Mouse (Mus musculus): ENCODE results near the gene Elf4. TPM values are rescaled to one million over a fixed set of nuclear protein-coding genes. Genes with fewer than 3 reads are reported as not detected.
"Not testable (repeated sequence)": the region's sequence is repeated elsewhere in the genome, so short reads cannot be mapped to it uniquely, and the experiment has no call there.

Gene Elf4
- polyA plus RNA-seq, 1 experiment from 2014 or later = 0.43 TPM

DNA sequence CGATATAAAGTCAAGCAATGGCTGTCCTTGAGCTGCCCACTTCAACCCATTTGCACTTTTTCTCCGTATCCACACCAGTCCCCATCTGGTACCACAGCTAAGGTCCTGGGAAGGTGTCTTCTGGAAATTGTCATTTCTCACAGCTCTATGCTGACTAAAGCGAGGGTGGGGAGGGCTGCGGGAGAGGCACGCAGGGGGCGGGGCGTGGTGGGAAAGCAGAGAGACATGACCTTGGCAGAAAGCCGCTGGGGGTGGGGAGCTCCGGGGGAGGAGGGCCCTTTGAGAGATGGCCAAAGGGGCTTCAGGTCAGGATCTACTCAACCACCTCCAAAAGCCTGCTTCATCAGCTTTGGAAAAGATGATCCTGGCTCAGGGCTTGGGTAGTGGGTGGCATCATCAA lies 7.9 kb downstream of the Elf4 start:
- Histone ChIP-seq H3K9me3 (replicated peaks) (no peaks in the 10 kb centered on the region; the same call in 1 of the 2 replicates), H3K27me3 (peaks cover 38% of the 10 kb centered on the region), H3K27ac (no peak overlapping the region), H3K36me3 (ENCODE audit: poor library complexity, severe bottlenecking) (no peaks in the 10 kb centered on the region), H3K4me3 (no peak overlapping the region), H3K4me2 (no peak overlapping the region), H3K9ac (no peak overlapping the region), H3K4me1 (no peaks in the 10 kb centered on the region)
- no peak for ATAC-seq
- 25% methylated on average over 9 of the region's 9 CpGs for WGBS

GRCm38 (mm10) chrX:48454495-48454878 lies 8.4 kb downstream of the Elf4 start:
- H3K27me3 ChIP-seq = peaks cover 38% of the 10 kb centered on the region
- WGBS = 24% methylated on average over 8 of the region's 21 CpGs
- H3K27ac ChIP-seq = no peak overlapping the region
- ATAC-seq = peak; percentile 54
- H3K36me3 ChIP-seq (ENCODE audit: poor library complexity, severe bottlenecking) = no peaks in the 10 kb centered on the region
- peak overlapping the region; percentile 56 for H3K4me2 ChIP-seq
- H3K4me3 ChIP-seq = peak overlapping the region; percentile 40
- no peaks in the 10 kb centered on the region for H3K4me1 ChIP-seq
- no peak overlapping the region for H3K9ac ChIP-seq
- no peaks in the 10 kb centered on the region; the same call in 1 of the 2 replicates for H3K9me3 ChIP-seq (replicated peaks)

DNA sequence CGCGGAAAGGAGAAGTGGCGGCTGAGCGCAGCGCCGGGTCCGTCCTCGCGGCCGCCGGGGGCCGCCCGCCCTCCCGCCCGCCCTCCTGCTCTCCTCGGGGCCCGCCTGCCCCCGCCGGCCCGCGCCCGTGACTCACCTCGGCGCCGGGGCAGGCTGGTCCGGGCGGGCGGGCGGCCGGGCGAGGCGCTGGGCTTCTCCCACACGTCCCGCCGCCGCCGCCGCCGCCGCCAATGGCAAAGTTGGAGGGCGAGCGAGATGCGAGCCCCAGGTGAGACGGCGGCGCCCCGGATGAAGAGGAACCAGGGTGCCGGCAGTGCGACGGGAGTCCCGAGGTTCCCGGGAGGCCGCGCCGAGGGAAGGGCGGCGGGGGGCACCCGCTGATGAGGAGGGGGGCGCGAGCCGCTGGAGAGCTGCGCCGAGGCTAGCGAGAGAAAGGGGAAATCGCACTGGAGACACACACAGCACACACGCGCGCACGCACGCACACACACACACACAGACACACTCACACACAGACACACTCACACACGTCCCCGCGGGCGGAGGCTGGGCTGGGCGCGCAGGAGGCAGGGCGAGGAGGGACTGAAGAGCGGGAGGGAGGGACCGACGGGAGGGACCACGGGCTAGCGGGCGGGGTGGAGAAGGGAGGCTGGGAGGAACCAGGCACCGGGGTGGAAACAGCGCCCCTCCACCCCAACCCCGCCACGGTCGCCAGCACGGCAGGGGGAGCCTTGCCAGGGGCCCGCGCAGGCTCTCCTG lies 9.0 kb downstream of the Elf4 start:
- peaks cover 38% of the 10 kb centered on the region for H3K27me3 ChIP-seq
- WGBS = 11% methylated on average over 30 of the region's 91 CpGs
- peak overlapping the region; percentile 40 for H3K4me3 ChIP-seq
- peak overlapping the region; percentile 56 for H3K4me2 ChIP-seq
- ATAC-seq = peak; percentile 76
- H3K4me1 ChIP-seq = no peaks in the 10 kb centered on the region
- no peaks in the 10 kb centered on the region for H3K36me3 ChIP-seq (ENCODE audit: poor library complexity, severe bottlenecking)
- H3K9me3 ChIP-seq (replicated peaks) = no peaks in the 10 kb centered on the region; the same call in 1 of the 2 replicates
- 0 out of 2 replicates have a peak overlapping the region, but pooled peaks have one; percentile 16 for H3K9ac ChIP-seq
- no peak overlapping the region for H3K27ac ChIP-seq

GRCm38 (mm10) chrX:48452931-48453673 lies 9.8 kb downstream of the Elf4 start:
- Histone ChIP-seq H3K9me3 (replicated peaks) (no peaks in the 10 kb centered on the region; the same call in 1 of the 2 replicates), H3K4me3 (peak overlapping the region; percentile 40), H3K36me3 (ENCODE audit: poor library complexity, severe bottlenecking) (no peaks in the 10 kb centered on the region), H3K9ac (no peak overlapping the region), H3K27me3 (peaks cover 38% of the 10 kb centered on the region), H3K4me2 (peak overlapping the region; percentile 56), H3K4me1 (no peaks in the 10 kb centered on the region), H3K27ac (no peak overlapping the region)
- WGBS = 14% methylated on average over 11 of the region's 71 CpGs
- ATAC-seq = no peak

- Histone ChIP-seq H3K27ac (no peak overlapping the region), H3K4me3 (peak overlapping the region; percentile 40; the same call in 1 of the 2 replicates), H3K36me3 (ENCODE audit: poor library complexity, severe bottlenecking) (no peaks in the 10 kb centered on the region), H3K9me3 (replicated peaks) (no peaks in the 10 kb centered on the region; the same call in 1 of the 2 replicates), H3K4me2 (peak overlapping the region; percentile 56), H3K9ac (no peak overlapping the region), H3K4me1 (no peaks in the 10 kb centered on the region), H3K27me3 (peaks cover 38% of the 10 kb centered on the region)
- WGBS = 41% methylated on average over 9 of the region's 9 CpGs
- 0 out of 2 replicates have a peak, but pooled peaks have one; percentile 4 for ATAC-seq
Measured at GRCm38 (mm10) chrX:48452231-48452890, 10.6 kb downstream of the Elf4 start.

DNA sequence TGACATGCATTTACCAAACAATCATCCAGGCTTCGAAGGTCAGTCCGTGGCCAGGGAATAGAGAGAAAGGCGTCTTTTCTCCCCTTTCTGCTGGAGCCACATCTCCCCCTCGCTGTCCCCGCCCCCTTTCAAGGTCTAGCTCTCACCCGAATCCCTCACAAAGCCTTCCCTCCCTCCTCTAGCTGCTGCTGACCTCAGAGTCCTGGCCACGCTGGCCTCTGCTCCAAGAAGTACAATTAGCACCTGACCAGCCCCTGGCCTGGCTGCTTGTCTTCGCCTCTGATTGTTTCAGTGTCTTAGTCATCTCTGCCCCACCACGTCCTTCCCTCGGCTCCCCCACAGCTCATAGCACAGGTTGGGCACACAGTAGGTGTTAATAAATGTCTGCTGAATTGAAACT lies 13.3 kb downstream of the Elf4 start:
- WGBS = 26% methylated on average over 10 of the region's 10 CpGs
- Histone ChIP-seq H3K9ac (no peak overlapping the region), H3K36me3 (ENCODE audit: poor library complexity, severe bottlenecking) (no peaks in the 10 kb centered on the region), H3K27ac (no peak overlapping the region), H3K27me3 (peaks cover 31% of the 10 kb centered on the region), H3K4me1 (no peaks in the 10 kb centered on the region), H3K4me2 (no peak overlapping the region), H3K9me3 (replicated peaks) (no peaks in the 10 kb centered on the region; the same call in 1 of the 2 replicates), H3K4me3 (no peak overlapping the region)
- no peak for ATAC-seq

DNA sequence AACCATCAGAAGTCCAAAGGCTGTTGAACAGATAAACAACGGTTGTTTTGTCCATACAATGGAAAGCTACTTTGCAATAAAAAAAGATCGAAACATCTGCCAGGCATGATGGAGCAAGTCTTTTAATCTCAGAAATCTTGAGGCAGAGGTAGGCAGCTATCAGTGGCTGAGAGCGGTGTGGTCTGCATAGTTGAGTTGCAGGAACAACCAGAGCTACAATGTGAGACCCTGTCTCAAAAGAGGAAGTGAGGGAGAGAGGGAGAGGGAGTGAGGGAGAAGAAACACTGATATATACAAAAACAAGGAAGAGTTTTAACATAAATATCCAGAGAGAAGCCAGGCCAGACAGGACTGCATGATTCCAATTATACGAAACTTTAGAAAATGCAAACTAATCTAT lies 18.3 kb downstream of the Elf4 start:
- Histone ChIP-seq H3K4me2 (no peak overlapping the region), H3K4me3 (no peak overlapping the region), H3K36me3 (ENCODE audit: poor library complexity, severe bottlenecking) (no peaks in the 10 kb centered on the region), H3K27me3 (no peaks in the 10 kb centered on the region), H3K4me1 (no peaks in the 10 kb centered on the region), H3K27ac (no peak overlapping the region), H3K9ac (no peak overlapping the region), H3K9me3 (replicated peaks) (no peaks in the 10 kb centered on the region)
- no peak for ATAC-seq
- 89% methylated on average over 4 of the region's 4 CpGs for WGBS

DNA sequence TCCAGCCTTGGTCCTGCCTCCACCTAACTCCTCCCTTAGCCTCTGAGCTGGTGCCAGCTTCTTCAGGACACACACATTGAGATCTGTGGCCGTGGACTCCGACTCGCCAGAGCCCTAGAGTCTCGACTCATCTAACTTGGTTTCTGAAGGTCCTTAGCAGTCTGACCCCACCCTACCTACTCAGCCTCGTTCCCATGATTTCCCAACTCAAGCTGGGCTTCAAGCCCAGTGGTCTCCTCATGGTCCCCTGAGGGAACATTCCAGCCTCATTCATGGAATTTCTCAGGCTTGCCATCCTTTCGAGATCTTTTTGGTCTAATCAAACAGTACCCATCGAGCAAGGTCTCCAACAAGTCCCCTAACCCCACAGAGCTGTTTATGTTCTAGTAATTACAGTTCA lies 21.0 kb downstream of the Elf4 start:
- no peak overlapping the region for H3K27ac ChIP-seq
- H3K4me3 ChIP-seq = no peak overlapping the region
- no peak for ATAC-seq
- H3K36me3 ChIP-seq (ENCODE audit: poor library complexity, severe bottlenecking) = no peaks in the 10 kb centered on the region
- WGBS = 81% methylated on average over 7 of the region's 7 CpGs
- H3K27me3 ChIP-seq = no peaks in the 10 kb centered on the region
- no peak overlapping the region for H3K4me2 ChIP-seq
- no peak overlapping the region for H3K9ac ChIP-seq
- no peaks in the 10 kb centered on the region for H3K4me1 ChIP-seq
- no peaks in the 10 kb centered on the region for H3K9me3 ChIP-seq (replicated peaks)

GRCm38 (mm10) chrX:48441548-48441947 lies 21.4 kb downstream of the Elf4 start:
- 84% methylated on average over 6 of the region's 6 CpGs for WGBS
- no peak overlapping the region for H3K9ac ChIP-seq

DNA sequence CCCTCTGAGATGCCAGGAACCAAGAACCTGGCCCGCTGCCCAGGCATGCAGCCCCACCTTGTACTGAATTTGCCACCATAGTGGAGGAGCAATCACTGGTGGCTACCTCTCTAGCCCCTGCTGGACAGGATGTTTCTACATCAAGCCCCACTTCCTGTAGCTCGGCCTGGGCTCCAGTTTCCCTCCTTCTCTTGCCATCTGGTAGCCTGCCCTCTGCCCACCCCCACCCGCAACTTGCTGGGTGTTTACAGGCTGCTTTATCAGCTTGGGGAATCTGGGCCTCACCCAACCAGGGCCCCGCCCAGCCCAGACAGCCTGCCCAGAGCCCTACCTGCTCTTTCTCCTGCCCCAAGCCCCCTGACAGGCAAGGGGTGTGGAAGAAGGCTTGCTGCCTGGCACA lies 23.9 kb downstream of the Elf4 start:
- Histone ChIP-seq H3K27ac (no peak overlapping the region), H3K27me3 (no peaks in the 10 kb centered on the region), H3K9me3 (replicated peaks) (no peaks in the 10 kb centered on the region), H3K36me3 (ENCODE audit: poor library complexity, severe bottlenecking) (no peaks in the 10 kb centered on the region), H3K9ac (no peak overlapping the region), H3K4me1 (no peaks in the 10 kb centered on the region), H3K4me2 (no peak overlapping the region), H3K4me3 (no peak overlapping the region)
- WGBS = 76% methylated on average over 4 of the region's 4 CpGs
- no peak for ATAC-seq

More at GRCm38 (mm10) chrX:48441548-48441947, 21.4 kb downstream of the Elf4 start:
- Histone ChIP-seq H3K4me3 (no peak overlapping the region), H3K27me3 (no peaks in the 10 kb centered on the region), H3K36me3 (ENCODE audit: poor library complexity, severe bottlenecking) (no peaks in the 10 kb centered on the region), H3K4me1 (no peaks in the 10 kb centered on the region), H3K4me2 (no peak overlapping the region), H3K27ac (no peak overlapping the region), H3K9me3 (replicated peaks) (no peaks in the 10 kb centered on the region)
- ATAC-seq = no peak

- not testable (repeated sequence) for H3K27me3 ChIP-seq; H3K9ac ChIP-seq; H3K36me3 ChIP-seq (ENCODE audit: poor library complexity, severe bottlenecking); H3K9me3 ChIP-seq (replicated peaks); ATAC-seq; H3K4me3 ChIP-seq; H3K4me2 ChIP-seq; H3K4me1 ChIP-seq; H3K27ac ChIP-seq
- WGBS = 87% methylated on average over 6 of the region's 7 CpGs
Measured at GRCm38 (mm10) chrX:48436082-48436481, 26.9 kb downstream of the Elf4 start.

- 86% methylated on average over 9 of the region's 9 CpGs for WGBS
- ATAC-seq = no peak
- Histone ChIP-seq H3K9me3 (replicated peaks) (no peaks in the 10 kb centered on the region), H3K4me1 (no peaks in the 10 kb centered on the region), H3K27me3 (no peaks in the 10 kb centered on the region), H3K36me3 (ENCODE audit: poor library complexity, severe bottlenecking) (no peaks in the 10 kb centered on the region), H3K27ac (no peak overlapping the region), H3K4me2 (no peak overlapping the region), H3K4me3 (no peak overlapping the region), H3K9ac (no peak overlapping the region)
Measured at GRCm38 (mm10) chrX:48435477-48435900, 27.4 kb downstream of the Elf4 start.

Measured in forebrain, embryonic 13.5 days (tissue).